Mouse (Mus musculus): ENCODE results near the gene Smarca2.
A peak's percentile ranks its signal among the peaks of the same experiment; 100 is the strongest.

- TF ChIP-seq CTCF (IDR thresholded peaks at IDR 0.05; ENCODE audit: low read depth) (peak; percentile 57), EP300 (IDR thresholded peaks at IDR 0.05; ENCODE audit: low read depth) (no peak)
These were observed 77.9 kb downstream of the Smarca2 start for GRCm38 (mm10) chr19:26682731-26683130.
